Mouse (Mus musculus) intestine, embryonic 15.5 days (tissue): Measurements from ENCODE around the gene Ilf3. TPM values are rescaled to one million over a fixed set of nuclear protein-coding genes. Genes with fewer than 3 reads are reported as not detected.

Experiments used
- ATAC-seq: fragments of 200-750 bp; cut with Nextera tagmentation; 2 replicates; pipeline ENCODE4 v1.8.0; 2017; ENCODE audit warnings: moderate TSS enrichment, moderate library complexity
- H3K27ac ChIP-seq: fragments of 300-500 bp; sonication (generic); 2 replicates; pipeline ENCODE4 v1.5.1; 2015; ENCODE audit warnings: mild to moderate bottlenecking, inconsistent platforms
- H3K27me3 ChIP-seq: fragments of 300-500 bp; sonication (generic); replicated peaks from 2 replicates; pipeline ENCODE4 v1.6.1; 2015; ENCODE audit warnings: inconsistent platforms
- H3K36me3 ChIP-seq: fragments of 300-500 bp; sonication (generic); 2 replicates; pipeline ENCODE4 v1.6.1; 2015; ENCODE audit warnings: inconsistent platforms
- H3K4me1 ChIP-seq: fragments of 300-500 bp; sonication (generic); replicated peaks from 2 replicates; pipeline ENCODE4 v1.6.1; 2015; ENCODE audit warnings: inconsistent platforms
- H3K4me2 ChIP-seq: fragments of 300-500 bp; sonication (generic); replicated peaks from 2 replicates; pipeline ENCODE4 v1.6.1; 2015; ENCODE audit warnings: mild to moderate bottlenecking, inconsistent platforms
- H3K4me3 ChIP-seq: fragments of 300-500 bp; sonication (generic); replicated peaks from 2 replicates; pipeline ENCODE4 v1.5.1; 2015; ENCODE audit warnings: inconsistent platforms
- H3K9ac ChIP-seq: fragments of 300-500 bp; sonication (generic); 2 replicates; pipeline ENCODE4 v1.6.1; 2015; ENCODE audit warnings: inconsistent platforms
- H3K9me3 ChIP-seq: fragments of 300-500 bp; sonication (generic); 2 replicates; pipeline ENCODE4 v1.6.1; 2016; ENCODE audit warnings: inconsistent platforms
- WGBS: fragments of 180-500 bp; shearing (Covaris S2); methylation state at CpG from one replicate; pipeline ENCODE4 v1.1.7; 2015; 5-methylcytosine and 5-hydroxymethylcytosine counted together
- polyA plus RNA-seq: library from polyadenylated mRNA; unstranded; fragments of >200 nt; fragmentation: Nextera tagmentation; extraction: Ambion mirVana; gene quantifications from 2 replicates; pipeline ENCODE4 v1.2.1, GENCODE M21; 2015

The Ilf3 gene
- polyA plus RNA-seq, 1 experiment from 2014 or later: 150 TPM

- 2% methylated on average over 53 of the region's 53 CpGs for WGBS
- H3K4me1 ChIP-seq: peaks cover 15% of the 10 kb centered on the region
- H3K36me3 ChIP-seq: peaks cover 10% of the 10 kb centered on the region; the same call in 1 of the 2 replicates
- H3K9ac ChIP-seq: peak within 1 kb of the TSS; percentile 82
- peak; percentile 97 for ATAC-seq
- no peaks in the 10 kb centered on the region for H3K27me3 ChIP-seq
- peak within 1 kb of the TSS; percentile 87 for H3K4me2 ChIP-seq
- H3K4me3 ChIP-seq: peak within 1 kb of the TSS; percentile 80
- H3K27ac ChIP-seq: peak within 1 kb of the TSS; percentile 48
- no peaks in the 10 kb centered on the region for H3K9me3 ChIP-seq
Measured at GRCm38 (mm10) chr9:21411669-21412550, 44.2 kb downstream of the Ilf3 start, which contains the start of gene Qtrt1. Gene Qtrt1, plus strand, starts transcription at chr9:21411837.

GRCm38 (mm10) chr9:21417866-21418265 is 50.2 kb downstream of the Ilf3 start:
- H3K9me3 ChIP-seq: no peaks in the 10 kb centered on the region
- 96% methylated on average over 2 of the region's 2 CpGs for WGBS
- H3K36me3 ChIP-seq: peaks cover 38% of the 10 kb centered on the region
- no peak overlapping the region for H3K9ac ChIP-seq
- H3K4me3 ChIP-seq: no peak overlapping the region
- H3K27me3 ChIP-seq: no peaks in the 10 kb centered on the region
- peaks cover 5% of the 10 kb centered on the region; the same call in 1 of the 2 replicates for H3K4me1 ChIP-seq
- ATAC-seq: no peak
- no peak overlapping the region for H3K4me2 ChIP-seq
- no peak overlapping the region for H3K27ac ChIP-seq

GRCm38 (mm10) chr9:21419646-21420045 is 52.0 kb downstream of the Ilf3 start:
- Histone ChIP-seq H3K27ac (no peak overlapping the region), H3K27me3 (no peaks in the 10 kb centered on the region), H3K4me1 (no peaks in the 10 kb centered on the region; the same call in 1 of the 2 replicates), H3K9me3 (no peaks in the 10 kb centered on the region), H3K9ac (no peak overlapping the region), H3K36me3 (peaks cover 38% of the 10 kb centered on the region), H3K4me2 (no peak overlapping the region), H3K4me3 (no peak overlapping the region)
- 86% methylated on average over 2 of the region's 2 CpGs for WGBS
- no peak for ATAC-seq

- peak within 1 kb of the TSS; percentile 83 for H3K4me2 ChIP-seq
- peak within 1 kb of the TSS; percentile 91 for H3K4me3 ChIP-seq
- H3K27ac ChIP-seq: peak within 1 kb of the TSS; percentile 87
- H3K36me3 ChIP-seq: peaks cover 13% of the 10 kb centered on the region; the same call in 1 of the 2 replicates
- peak within 1 kb of the TSS; percentile 81 for H3K9ac ChIP-seq
- no peaks in the 10 kb centered on the region for H3K27me3 ChIP-seq
- H3K4me1 ChIP-seq: peaks cover 10% of the 10 kb centered on the region
- under 1% methylated on average over 82 of the region's 82 CpGs for WGBS
- H3K9me3 ChIP-seq: no peaks in the 10 kb centered on the region
- peak; percentile 98 for ATAC-seq
Measured at GRCm38 (mm10) chr9:21424631-21425555, 57.2 kb downstream of the Ilf3 start, which contains the start of gene Dnm2. Gene Dnm2, plus strand, starts transcription at chr9:21424908.

GRCm38 (mm10) chr9:21425556-21425945 is 57.9 kb downstream of the Ilf3 start:
- Histone ChIP-seq H3K9ac (peak overlapping the region; percentile 81), H3K27me3 (no peaks in the 10 kb centered on the region), H3K36me3 (peaks cover 6% of the 10 kb centered on the region; the same call in 1 of the 2 replicates), H3K4me3 (peak overlapping the region; percentile 91), H3K27ac (peak overlapping the region; percentile 87), H3K9me3 (no peaks in the 10 kb centered on the region), H3K4me2 (peak overlapping the region; percentile 83), H3K4me1 (peaks cover 10% of the 10 kb centered on the region)
- WGBS: 4% methylated on average over 6 of the region's 6 CpGs
- no peak for ATAC-seq

- Histone ChIP-seq H3K9ac (peak overlapping the region; percentile 81), H3K4me1 (peaks cover 10% of the 10 kb centered on the region), H3K9me3 (no peaks in the 10 kb centered on the region), H3K27me3 (no peaks in the 10 kb centered on the region), H3K36me3 (peaks cover 2% of the 10 kb centered on the region; the same call in 1 of the 2 replicates), H3K4me2 (peak overlapping the region; percentile 83), H3K27ac (no peak overlapping the region), H3K4me3 (peak overlapping the region; percentile 91)
- ATAC-seq: no peak; the same call in 1 of the 2 replicates
- 0% methylated on average over 1 of the region's 1 CpGs for WGBS
Measured at GRCm38 (mm10) chr9:21426013-21426412, 58.3 kb downstream of the Ilf3 start.

- H3K4me3 ChIP-seq: no peak overlapping the region
- WGBS: 77% methylated on average over 2 of the region's 2 CpGs
Measured at GRCm38 (mm10) chr9:21426525-21426924, 58.9 kb downstream of the Ilf3 start.

GRCm38 (mm10) chr9:21427773-21428172 is 60.1 kb downstream of the Ilf3 start:
- no peaks in the 10 kb centered on the region for H3K27me3 ChIP-seq
- no peaks in the 10 kb centered on the region for H3K9me3 ChIP-seq
- WGBS: 88% methylated on average over 2 of the region's 2 CpGs
- no peak overlapping the region for H3K9ac ChIP-seq
- H3K27ac ChIP-seq: no peak overlapping the region
- no peaks in the 10 kb centered on the region for H3K36me3 ChIP-seq
- no peak overlapping the region for H3K4me2 ChIP-seq
- H3K4me1 ChIP-seq: peaks cover 10% of the 10 kb centered on the region
- no peak for ATAC-seq
- H3K4me3 ChIP-seq: no peak overlapping the region

More at GRCm38 (mm10) chr9:21426525-21426924, 58.9 kb downstream of the Ilf3 start:
- ATAC-seq: no peak
- Histone ChIP-seq H3K4me1 (peaks cover 10% of the 10 kb centered on the region), H3K27ac (no peak overlapping the region), H3K9ac (no peak overlapping the region), H3K9me3 (no peaks in the 10 kb centered on the region), H3K36me3 (no peaks in the 10 kb centered on the region), H3K27me3 (no peaks in the 10 kb centered on the region), H3K4me2 (peak overlapping the region; percentile 83)

GRCm38 (mm10) chr9:21428178-21428577 is 60.5 kb downstream of the Ilf3 start:
- no peak overlapping the region for H3K9ac ChIP-seq
- H3K4me1 ChIP-seq: peaks cover 10% of the 10 kb centered on the region
- no peak overlapping the region for H3K4me3 ChIP-seq
- no peak for ATAC-seq
- WGBS: 84% methylated on average over 6 of the region's 6 CpGs
- H3K4me2 ChIP-seq: no peak overlapping the region
- H3K36me3 ChIP-seq: no peaks in the 10 kb centered on the region
- no peaks in the 10 kb centered on the region for H3K9me3 ChIP-seq
- no peak overlapping the region for H3K27ac ChIP-seq
- H3K27me3 ChIP-seq: no peaks in the 10 kb centered on the region

GRCm38 (mm10) chr9:21430724-21431123 is 63.1 kb downstream of the Ilf3 start:
- no peaks in the 10 kb centered on the region for H3K36me3 ChIP-seq
- H3K27me3 ChIP-seq: no peaks in the 10 kb centered on the region
- no peak overlapping the region for H3K4me3 ChIP-seq
- no peak for ATAC-seq
- H3K9me3 ChIP-seq: no peaks in the 10 kb centered on the region
- WGBS: 85% methylated on average over 7 of the region's 7 CpGs
- no peak overlapping the region for H3K4me2 ChIP-seq
- no peak overlapping the region for H3K9ac ChIP-seq
- no peak overlapping the region for H3K27ac ChIP-seq
- peaks cover 9% of the 10 kb centered on the region for H3K4me1 ChIP-seq

GRCm38 (mm10) chr9:21432066-21432465 is 64.4 kb downstream of the Ilf3 start:
- ATAC-seq: no peak
- Histone ChIP-seq H3K9ac (no peak overlapping the region), H3K27me3 (no peaks in the 10 kb centered on the region), H3K4me2 (no peak overlapping the region), H3K9me3 (no peaks in the 10 kb centered on the region), H3K4me1 (peaks cover 10% of the 10 kb centered on the region), H3K36me3 (no peaks in the 10 kb centered on the region), H3K27ac (no peak overlapping the region), H3K4me3 (no peak overlapping the region)
- WGBS: 81% methylated on average over 7 of the region's 7 CpGs

GRCm38 (mm10) chr9:21433766-21434165 is 66.1 kb downstream of the Ilf3 start:
- no peak overlapping the region for H3K9ac ChIP-seq
- no peak overlapping the region for H3K4me2 ChIP-seq
- peaks cover 16% of the 10 kb centered on the region for H3K4me1 ChIP-seq
- no peaks in the 10 kb centered on the region for H3K27me3 ChIP-seq
- no peaks in the 10 kb centered on the region for H3K9me3 ChIP-seq
- H3K4me3 ChIP-seq: no peak overlapping the region
- no peak overlapping the region for H3K27ac ChIP-seq
- no peak for ATAC-seq
- no peaks in the 10 kb centered on the region for H3K36me3 ChIP-seq
- WGBS: 89% methylated on average over 8 of the region's 8 CpGs
